Mouse (Mus musculus): ENCODE data around the gene Ccdc88c. TPM values are rescaled to one million over a fixed set of nuclear protein-coding genes. Genes with fewer than 3 reads are reported as not detected.

The Ccdc88c gene
- polyA plus RNA-seq, 1 experiment from 2014 or later = 1.5 TPM

DNA sequence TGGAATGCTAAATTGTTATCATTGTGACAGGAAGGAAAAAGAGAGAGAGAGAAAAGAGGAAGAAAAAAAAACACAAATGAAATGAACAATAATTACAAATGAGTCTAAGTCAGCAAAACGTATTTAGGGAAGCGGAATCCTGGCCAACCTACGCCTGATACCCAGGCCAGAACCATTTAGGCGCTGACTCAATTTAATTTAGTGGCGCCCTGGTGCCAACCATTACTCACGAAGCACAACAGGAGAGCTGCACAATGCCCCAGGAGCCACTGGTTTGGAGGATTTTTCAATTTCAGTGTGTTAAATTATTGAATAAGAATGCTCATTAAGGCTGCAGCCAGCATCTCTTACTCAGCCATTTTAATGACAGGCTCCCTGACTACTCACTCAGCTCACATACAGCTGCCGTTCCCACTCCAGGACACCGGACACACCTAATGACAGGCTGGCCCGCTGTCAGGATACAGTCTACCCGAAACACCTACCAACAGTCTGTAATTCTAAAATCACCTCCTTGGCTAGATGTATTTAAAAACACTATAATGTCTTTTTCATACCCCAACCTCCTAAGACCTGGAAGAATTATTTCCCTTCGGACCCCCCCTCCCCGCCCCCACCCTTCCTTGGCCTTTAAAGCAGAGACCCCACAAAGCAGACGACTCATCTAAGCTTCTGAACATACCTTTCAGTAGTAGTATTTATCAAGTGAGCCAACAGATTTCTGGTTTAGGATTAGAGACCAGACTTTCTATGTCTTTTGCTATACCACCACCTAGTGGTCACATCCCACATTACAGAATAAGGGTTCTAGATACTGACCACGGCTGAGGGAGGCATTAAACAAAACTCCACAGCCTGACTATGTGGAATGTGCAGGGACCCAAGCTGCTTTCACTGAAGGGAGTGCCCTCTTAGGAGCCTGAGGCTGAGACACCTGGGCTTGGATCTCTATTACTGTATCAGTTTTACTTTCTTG is 102.9 kb downstream of the Ccdc88c start:
- Histone ChIP-seq H3K27ac (peak overlapping the region; percentile 46), H3K79me2 (ENCODE audit: inconsistent target) (no peaks in the 10 kb centered on the region), H3K4me3 (ENCODE audit: inconsistent target) (no peak overlapping the region), H3K36me3 (ENCODE audit: inconsistent target) (no peaks in the 10 kb centered on the region)
- 68% methylated on average over 14 of the region's 14 CpGs for WGBS (ENCODE audit: missing documents)

DNA sequence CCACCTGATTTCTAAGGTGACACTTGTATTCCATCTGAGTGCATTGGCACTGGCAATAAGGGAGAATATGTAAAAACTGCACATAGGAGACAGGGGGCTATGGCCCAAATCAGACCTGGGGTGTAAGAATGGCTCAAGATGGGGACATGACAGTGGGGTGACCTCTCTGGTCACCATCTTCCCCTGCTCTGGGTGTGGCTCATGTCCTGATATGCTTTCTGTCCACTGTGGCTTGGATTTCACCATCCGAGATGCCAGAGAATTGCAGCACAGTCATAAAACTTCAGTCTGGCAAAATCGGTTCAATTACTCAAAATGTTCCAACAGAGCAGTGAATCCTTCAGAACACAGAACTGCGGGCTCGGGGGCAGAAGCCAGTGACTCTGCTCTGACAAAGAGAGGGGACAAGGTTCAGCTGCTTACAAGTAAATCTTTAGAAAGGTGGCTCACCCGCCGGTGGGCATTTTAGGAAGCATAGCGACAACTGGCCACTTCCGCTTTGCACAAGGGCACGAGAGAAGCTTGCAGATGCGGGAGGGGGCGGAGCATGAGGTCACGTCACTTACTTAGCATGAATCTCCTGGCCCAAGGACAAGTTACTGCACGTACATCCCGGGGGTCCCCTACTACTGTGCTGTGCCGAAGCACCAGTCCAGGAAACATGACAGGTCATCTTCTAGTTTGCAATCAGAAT is 104.1 kb downstream of the Ccdc88c start:
- 34% methylated on average over 15 of the region's 15 CpGs for WGBS (ENCODE audit: missing documents)
- Histone ChIP-seq H3K27ac (peak overlapping the region; percentile 46), H3K36me3 (ENCODE audit: inconsistent target) (no peaks in the 10 kb centered on the region)

DNA sequence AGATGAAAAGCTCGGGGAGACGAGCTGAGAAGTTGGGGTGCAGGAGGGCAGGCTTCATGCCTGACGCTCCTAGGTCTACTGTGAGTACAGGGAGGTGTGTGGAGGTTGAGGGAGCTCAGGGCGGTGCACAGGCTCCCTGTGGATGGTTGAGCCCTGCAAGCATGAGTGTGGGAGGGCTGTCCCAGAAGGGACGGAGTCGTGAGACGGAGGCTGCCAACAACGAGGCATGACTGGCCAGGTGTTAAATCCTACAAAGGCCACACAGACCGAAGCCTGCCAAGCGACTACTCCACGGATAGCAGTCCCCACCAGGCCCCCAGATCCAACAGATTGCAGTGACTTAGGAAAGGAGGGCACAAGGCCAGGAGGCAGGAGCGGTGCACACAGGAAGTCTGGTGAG is 118.1 kb downstream of the Ccdc88c start:
- no peaks in the 10 kb centered on the region for H3K79me2 ChIP-seq (ENCODE audit: inconsistent target)
- no peak overlapping the region for H3K4me3 ChIP-seq (ENCODE audit: inconsistent target)
- no peak overlapping the region for H3K27ac ChIP-seq
- H3K36me3 ChIP-seq (ENCODE audit: inconsistent target) = no peaks in the 10 kb centered on the region
- WGBS (ENCODE audit: missing documents) = 94% methylated on average over 12 of the region's 12 CpGs

More for the DNA sequence above, 104.1 kb downstream of the Ccdc88c start:
- no peaks in the 10 kb centered on the region for H3K79me2 ChIP-seq (ENCODE audit: inconsistent target)
- no peak overlapping the region for H3K4me3 ChIP-seq (ENCODE audit: inconsistent target)

DNA sequence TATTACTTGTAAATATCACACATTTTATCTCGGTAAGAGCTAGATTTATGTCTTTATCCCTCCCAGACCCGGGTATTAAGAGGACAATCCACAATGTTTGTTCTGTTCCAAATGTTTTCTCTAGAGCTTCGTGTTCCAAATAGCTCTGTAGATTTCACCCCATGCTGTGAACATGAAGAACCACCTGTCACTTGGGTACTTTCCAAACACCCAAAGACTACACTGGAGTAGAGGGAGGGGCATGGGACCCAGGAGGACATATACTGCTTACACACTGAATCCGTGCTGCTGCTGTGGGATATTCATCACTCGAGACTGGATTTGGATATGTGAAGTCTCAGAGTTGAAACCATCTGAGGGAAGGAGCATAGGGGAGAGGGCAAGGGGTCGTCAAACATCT is 119.1 kb downstream of the Ccdc88c start:
- no peaks in the 10 kb centered on the region for H3K79me2 ChIP-seq (ENCODE audit: inconsistent target)
- H3K4me3 ChIP-seq (ENCODE audit: inconsistent target) = no peak overlapping the region
- WGBS (ENCODE audit: missing documents) = 82% methylated on average over 6 of the region's 6 CpGs
- no peaks in the 10 kb centered on the region for H3K36me3 ChIP-seq (ENCODE audit: inconsistent target)
- no peak overlapping the region for H3K27ac ChIP-seq

DNA sequence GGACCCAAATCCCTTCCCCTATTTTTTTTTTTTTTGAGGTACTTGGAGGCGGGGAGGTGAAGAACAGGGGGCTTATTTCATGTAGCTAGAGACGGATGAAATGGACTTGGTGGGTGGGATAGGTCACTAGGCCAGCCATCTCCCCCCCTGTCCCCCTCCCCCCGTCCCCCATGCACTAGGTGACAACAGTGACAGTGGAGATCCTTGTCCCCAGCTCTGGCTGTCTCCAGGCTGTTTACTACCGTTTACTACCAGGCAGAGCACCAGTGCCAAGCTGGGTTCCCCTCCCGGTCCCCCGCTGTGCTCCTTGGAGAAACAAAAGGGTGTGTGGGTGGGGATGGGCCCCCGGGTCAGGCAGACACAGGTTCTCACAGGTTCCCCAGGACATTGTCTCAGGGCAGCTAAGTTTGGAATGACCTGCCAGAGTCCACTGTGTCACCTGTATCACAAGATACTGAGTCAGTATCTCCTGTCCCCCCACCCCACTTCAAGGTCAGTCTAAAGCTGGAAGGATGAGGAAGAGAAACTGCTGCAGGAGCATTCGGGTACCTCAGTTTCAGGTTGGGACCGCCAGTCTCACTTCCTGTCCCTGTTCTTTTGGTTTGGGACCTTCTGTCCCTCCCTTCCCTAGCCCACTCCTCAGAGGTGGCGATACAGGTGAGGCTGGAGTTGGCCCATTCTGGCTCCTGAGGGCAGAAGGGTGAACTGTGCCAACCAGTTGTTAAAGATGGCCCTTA is 120.4 kb downstream of the Ccdc88c start:
- Histone ChIP-seq H3K4me3 (ENCODE audit: inconsistent target) (no peak overlapping the region), H3K36me3 (ENCODE audit: inconsistent target) (no peaks in the 10 kb centered on the region)
- WGBS (ENCODE audit: missing documents) = 49% methylated on average over 9 of the region's 10 CpGs

DNA sequence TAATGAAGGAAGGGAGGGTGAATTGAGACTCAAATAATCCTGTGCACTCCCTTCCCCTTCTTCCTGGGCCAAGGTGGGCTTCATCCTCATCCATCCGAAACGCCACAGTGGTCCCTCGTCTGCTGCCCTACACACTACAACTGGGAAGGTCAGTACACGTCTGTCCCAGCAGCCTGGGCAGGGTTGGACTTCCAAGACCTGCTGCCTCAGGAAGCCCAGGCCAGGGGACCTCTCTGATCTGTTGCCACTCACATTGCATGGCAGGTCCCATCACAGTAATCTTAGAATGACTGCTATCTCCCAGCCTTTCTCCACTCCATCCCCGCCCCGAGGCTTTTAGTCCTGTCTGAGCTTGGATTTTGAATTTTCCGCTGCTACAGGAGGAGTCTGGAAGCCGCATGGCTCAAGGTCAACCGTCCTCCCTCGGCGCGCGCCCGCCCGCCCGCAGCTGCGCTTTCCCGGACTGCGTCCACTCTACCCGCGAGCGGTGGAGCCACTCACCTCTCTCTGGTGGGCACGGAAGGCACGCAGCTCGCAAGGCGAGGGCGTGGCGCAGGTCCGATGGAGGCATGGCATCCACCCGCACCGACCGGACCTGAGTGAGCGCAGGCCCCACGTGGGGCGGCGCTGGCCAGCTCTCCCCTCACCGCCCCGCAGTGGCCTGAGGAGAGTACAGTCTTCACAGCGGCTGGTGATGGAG is 121.1 kb downstream of the Ccdc88c start, which contains the start of gene Gpr68:
Gene Gpr68, minus strand, starts transcription at position 601 of the 700 bp plus-strand sequence.
- no peak within 1 kb of the TSS for H3K4me3 ChIP-seq (ENCODE audit: inconsistent target)
- H3K27ac ChIP-seq = no peak within 1 kb of the TSS
- no peaks in the 10 kb centered on the region for H3K36me3 ChIP-seq (ENCODE audit: inconsistent target)
- no peaks in the 10 kb centered on the region for H3K79me2 ChIP-seq (ENCODE audit: inconsistent target)
- 8% methylated on average over 35 of the region's 39 CpGs for WGBS (ENCODE audit: missing documents)

More for the DNA sequence above, 120.4 kb downstream of the Ccdc88c start:
- no peak overlapping the region for H3K27ac ChIP-seq
- no peaks in the 10 kb centered on the region for H3K79me2 ChIP-seq (ENCODE audit: inconsistent target)

DNA sequence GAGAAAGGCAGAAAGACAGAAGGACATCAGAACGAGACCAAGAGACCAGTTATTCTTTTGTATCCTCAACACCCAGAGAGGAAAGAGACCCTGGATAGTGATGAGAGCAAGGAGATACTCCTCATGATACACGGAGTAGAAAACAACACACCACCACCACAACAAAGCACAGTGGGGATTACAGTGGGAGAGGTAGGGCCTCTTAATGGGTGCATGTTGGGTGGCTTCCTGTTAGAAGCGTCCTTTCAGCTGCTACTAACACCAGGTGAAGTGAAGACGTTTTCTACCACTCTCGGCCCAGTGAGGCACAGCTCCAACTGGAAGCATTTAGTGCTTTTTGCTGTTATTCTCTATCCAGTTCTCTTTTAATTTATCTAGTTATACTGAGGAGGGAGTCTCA is 122.0 kb downstream of the Ccdc88c start:
- Histone ChIP-seq H3K79me2 (ENCODE audit: inconsistent target) (no peaks in the 10 kb centered on the region), H3K4me3 (ENCODE audit: inconsistent target) (no peak overlapping the region), H3K36me3 (ENCODE audit: inconsistent target) (no peaks in the 10 kb centered on the region), H3K27ac (no peak overlapping the region)
- 86% methylated on average over 5 of the region's 5 CpGs for WGBS (ENCODE audit: missing documents)

DNA sequence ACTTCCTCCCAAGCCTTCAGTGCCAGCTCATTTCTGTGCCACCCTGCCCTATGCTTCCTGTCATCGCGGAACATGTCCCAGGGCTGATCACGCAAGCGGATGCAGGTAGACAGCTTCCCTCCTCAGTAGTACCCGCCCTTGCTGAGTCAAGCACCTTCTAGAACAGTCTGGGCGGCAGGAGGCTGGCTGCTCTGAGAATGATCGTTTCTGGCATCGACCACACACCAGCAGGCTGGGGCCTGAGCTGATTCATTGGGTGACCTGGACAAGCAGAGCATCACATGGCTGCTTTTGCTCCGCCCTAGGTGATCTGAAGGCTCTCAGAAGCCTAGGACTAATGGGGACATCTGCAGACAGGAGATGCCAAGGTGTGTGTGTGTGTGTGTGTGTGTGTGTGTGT is 125.1 kb downstream of the Ccdc88c start:
- WGBS (ENCODE audit: missing documents) = 80% methylated on average over 9 of the region's 9 CpGs
- Histone ChIP-seq H3K4me3 (ENCODE audit: inconsistent target) (no peak overlapping the region), H3K27ac (no peak overlapping the region), H3K79me2 (ENCODE audit: inconsistent target) (no peaks in the 10 kb centered on the region), H3K36me3 (ENCODE audit: inconsistent target) (no peaks in the 10 kb centered on the region)

DNA sequence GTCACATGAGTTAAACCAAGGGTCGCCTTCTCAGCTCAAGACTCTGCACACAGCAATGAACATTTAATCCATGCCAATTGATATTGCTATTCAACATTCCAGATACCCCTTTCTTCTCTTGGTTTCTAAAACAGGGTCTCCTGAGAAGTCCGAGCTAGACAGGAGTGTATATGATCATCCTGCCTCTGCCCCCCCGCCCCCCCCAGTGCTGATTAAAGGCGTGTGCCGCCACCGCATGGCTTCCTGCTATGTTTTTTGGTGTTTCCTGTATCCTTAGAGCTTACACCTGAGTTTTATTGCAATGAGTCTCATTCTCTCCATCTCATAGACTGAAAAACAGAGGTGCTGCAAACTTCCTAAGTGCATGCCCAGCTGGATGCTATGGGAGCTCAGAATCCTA is 127.5 kb downstream of the Ccdc88c start:
- Histone ChIP-seq H3K27ac (no peak overlapping the region), H3K36me3 (ENCODE audit: inconsistent target) (no peaks in the 10 kb centered on the region)
- 59% methylated on average over 6 of the region's 6 CpGs for WGBS (ENCODE audit: missing documents)

DNA sequence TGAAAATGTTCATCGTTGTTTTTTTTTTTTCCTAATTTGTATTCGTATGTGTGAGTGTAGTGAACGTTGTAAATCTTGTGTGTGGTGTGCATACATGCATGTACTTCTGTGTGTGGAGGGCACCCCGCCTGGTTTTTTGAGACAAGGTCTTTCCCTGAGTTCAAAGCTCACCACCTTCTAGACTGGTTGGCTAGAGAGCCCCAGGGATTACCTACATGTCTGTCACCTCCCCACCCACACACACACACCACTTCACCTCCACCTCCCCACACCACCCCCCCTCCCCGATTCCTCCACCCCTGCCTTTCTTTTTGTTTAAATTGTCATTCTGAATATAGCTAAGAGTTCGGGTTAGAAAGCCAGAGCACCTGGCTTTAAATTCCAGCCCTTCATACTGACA is 128.0 kb downstream of the Ccdc88c start:
- no peak overlapping the region for H3K4me3 ChIP-seq (ENCODE audit: inconsistent target)
- 82% methylated on average over 4 of the region's 6 CpGs for WGBS (ENCODE audit: missing documents)
- H3K79me2 ChIP-seq (ENCODE audit: inconsistent target) = no peaks in the 10 kb centered on the region
- no peaks in the 10 kb centered on the region for H3K36me3 ChIP-seq (ENCODE audit: inconsistent target)
- no peak overlapping the region for H3K27ac ChIP-seq

More for the DNA sequence above, 127.5 kb downstream of the Ccdc88c start:
- no peak overlapping the region for H3K4me3 ChIP-seq (ENCODE audit: inconsistent target)
- no peaks in the 10 kb centered on the region for H3K79me2 ChIP-seq (ENCODE audit: inconsistent target)

DNA sequence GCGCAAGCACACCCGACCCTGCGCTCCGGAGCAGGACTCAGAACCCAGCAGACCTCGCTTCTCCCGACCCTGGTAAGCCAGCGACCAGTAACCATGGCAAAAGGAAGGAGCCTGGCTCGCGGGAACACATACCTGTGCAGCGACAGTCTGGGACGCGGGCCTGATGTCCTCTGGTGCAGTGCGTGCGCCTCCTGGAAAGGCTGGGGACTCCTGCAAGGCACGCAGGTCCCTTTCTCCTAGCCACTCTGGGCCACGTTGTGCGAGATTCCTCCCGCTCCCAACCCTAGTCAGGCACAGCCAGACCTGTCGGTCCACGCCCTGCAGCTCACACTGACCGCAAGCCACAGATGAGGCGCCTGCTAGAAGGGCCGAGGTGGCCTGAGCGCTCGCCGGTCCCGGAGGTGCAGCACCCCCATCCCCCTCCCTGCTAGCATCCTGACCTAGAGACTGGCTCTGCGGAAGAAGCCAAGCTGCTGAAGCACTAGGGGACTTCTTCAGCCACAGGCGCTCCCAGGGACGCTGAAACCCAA is 129.7 kb downstream of the Ccdc88c start:
- 5% methylated on average over 26 of the region's 30 CpGs for WGBS (ENCODE audit: missing documents)
- H3K27ac ChIP-seq = no peak overlapping the region
- H3K79me2 ChIP-seq (ENCODE audit: inconsistent target) = no peaks in the 10 kb centered on the region
- no peaks in the 10 kb centered on the region for H3K36me3 ChIP-seq (ENCODE audit: inconsistent target)
- no peak overlapping the region for H3K4me3 ChIP-seq (ENCODE audit: inconsistent target)

DNA sequence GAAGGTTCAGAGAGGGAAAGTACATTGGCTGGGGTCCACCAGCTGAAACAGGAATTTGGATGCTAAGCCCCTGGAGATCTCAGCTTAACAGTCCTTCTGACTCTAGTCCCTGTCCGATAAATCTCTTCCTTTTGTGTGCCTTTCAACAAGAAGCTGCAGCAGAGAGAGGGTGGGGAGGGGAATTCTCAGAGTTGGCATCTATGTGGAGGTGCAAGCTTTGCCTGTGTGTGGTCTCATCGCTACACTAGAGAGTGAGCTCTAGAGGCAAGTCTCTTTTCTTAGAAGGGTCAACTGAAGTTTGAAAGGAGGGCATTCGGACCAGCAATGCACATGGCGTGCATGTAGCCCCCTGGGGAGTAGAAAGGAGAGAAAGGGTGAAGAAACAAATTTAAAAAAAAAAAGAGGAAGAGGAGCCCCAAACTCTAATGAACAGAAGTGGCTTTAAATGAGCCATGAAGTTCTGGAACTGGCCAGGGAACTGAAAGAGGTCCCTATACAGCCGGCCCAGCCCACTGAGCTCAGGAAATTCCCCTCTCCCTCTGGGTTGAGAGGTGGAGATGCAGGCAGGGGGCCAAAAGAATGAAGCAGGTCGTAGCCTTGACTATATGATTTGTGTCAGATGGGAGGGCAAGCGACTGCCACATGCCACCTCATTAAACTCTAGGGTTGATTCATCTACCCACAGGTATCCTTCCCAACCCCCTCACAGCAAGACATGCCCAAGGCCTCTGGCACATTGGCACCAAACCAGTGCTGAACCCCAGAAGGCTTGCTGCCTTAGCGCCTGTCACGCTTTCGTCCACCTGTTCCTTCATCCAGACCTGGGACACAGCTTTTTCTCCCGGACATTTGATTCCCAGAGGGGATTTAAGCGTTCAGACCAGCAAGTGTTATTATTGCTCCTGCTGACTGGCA is 130.9 kb downstream of the Ccdc88c start:
- H3K79me2 ChIP-seq (ENCODE audit: inconsistent target) = no peaks in the 10 kb centered on the region
- no peaks in the 10 kb centered on the region for H3K36me3 ChIP-seq (ENCODE audit: inconsistent target)
- no peak overlapping the region for H3K4me3 ChIP-seq (ENCODE audit: inconsistent target)
- H3K27ac ChIP-seq = no peak overlapping the region
- 50% methylated on average over 12 of the region's 12 CpGs for WGBS (ENCODE audit: missing documents)

DNA sequence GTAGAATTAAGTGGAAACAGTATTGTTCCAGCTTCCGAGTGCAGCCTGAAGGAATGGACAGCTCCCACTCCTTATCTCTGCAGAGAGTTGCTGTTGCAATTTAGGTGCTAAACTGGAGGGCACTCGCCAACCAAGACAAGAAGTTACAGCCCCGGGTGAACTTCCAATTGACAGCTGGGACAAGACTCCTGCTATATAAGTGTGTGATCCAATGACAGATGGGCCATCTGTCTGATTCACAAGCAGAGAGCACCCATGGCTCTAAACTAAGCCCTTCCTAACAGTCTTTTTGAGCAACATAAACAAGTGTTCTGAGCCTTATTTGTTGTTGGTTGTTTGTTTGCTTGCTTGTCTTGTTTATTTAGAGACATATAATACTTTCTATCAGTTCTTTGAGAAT is 132.2 kb downstream of the Ccdc88c start:
- WGBS (ENCODE audit: missing documents) = 81% methylated on average over 3 of the region's 3 CpGs
- Histone ChIP-seq H3K79me2 (ENCODE audit: inconsistent target) (no peaks in the 10 kb centered on the region), H3K27ac (no peak overlapping the region), H3K36me3 (ENCODE audit: inconsistent target) (no peaks in the 10 kb centered on the region), H3K4me3 (ENCODE audit: inconsistent target) (no peak overlapping the region)

Measured in macrophage (primary cell).